Mouse (Mus musculus): ENCODE measurements around the gene Il18bp. TPM values are rescaled to one million over a fixed set of nuclear protein-coding genes. Genes with fewer than 3 reads are reported as not detected.
"Not testable (repeated sequence)": the region's sequence is repeated elsewhere in the genome, so short reads cannot be mapped to it uniquely, and the experiment has no call there.

Il18bp gene
- 1.9 and 2.1 TPM in 2 replicates for polyA plus RNA-seq (2015; fragmentation: Nextera tagmentation; extraction: Ambion mirVana)

- WGBS = 88% methylated on average over 3 of the region's 3 CpGs
- H3K27ac ChIP-seq (ENCODE audit: low read length) = no peak within 1 kb of the TSS
- ATAC-seq = no peak
- H3K27me3 ChIP-seq (replicated peaks; ENCODE audit: control insufficient read depth, insufficient read depth, low read length) = no peaks in the 10 kb centered on the region
- H3K4me2 ChIP-seq (ENCODE audit: low read depth, low read length) = no peak within 1 kb of the TSS
- H3K9me3 ChIP-seq (ENCODE audit: control insufficient read depth, low read length) = no peaks in the 10 kb centered on the region
- peaks cover 24% of the 10 kb centered on the region for H3K36me3 ChIP-seq (ENCODE audit: control insufficient read depth, insufficient read depth, low read length)
- H3K4me1 ChIP-seq (ENCODE audit: control insufficient read depth, insufficient read depth, low read length) = no peaks in the 10 kb centered on the region
- H3K4me3 ChIP-seq (ENCODE audit: low read length) = no peak within 1 kb of the TSS
- no peak within 1 kb of the TSS for H3K9ac ChIP-seq (ENCODE audit: low read depth, low read length)
These were observed at the start of gene Il18bp for GRCm38 (mm10) chr7:102018590-102018989. Gene Il18bp, minus strand, starts transcription at chr7:102018690.

GRCm38 (mm10) chr7:102066363-102066762, 47.9 kb upstream of the Il18bp start:
- no peak for ATAC-seq
- Histone ChIP-seq H3K36me3 (ENCODE audit: control insufficient read depth, insufficient read depth, low read length) (no peaks in the 10 kb centered on the region), H3K9ac (ENCODE audit: low read depth, low read length) (peak overlapping the region; percentile 54), H3K27me3 (replicated peaks; ENCODE audit: control insufficient read depth, insufficient read depth, low read length) (no peaks in the 10 kb centered on the region), H3K4me1 (ENCODE audit: control insufficient read depth, insufficient read depth, low read length) (peaks cover 20% of the 10 kb centered on the region), H3K4me3 (ENCODE audit: low read length) (peak overlapping the region; percentile 57), H3K9me3 (ENCODE audit: control insufficient read depth, low read length) (no peaks in the 10 kb centered on the region), H3K4me2 (ENCODE audit: low read depth, low read length) (peak overlapping the region; percentile 61), H3K27ac (ENCODE audit: low read length) (no peak overlapping the region)
- 56% methylated on average over 6 of the region's 6 CpGs for WGBS

GRCm38 (mm10) chr7:102065046-102065891, 46.8 kb upstream of the Il18bp start, which contains the start of the genes Rnf121, Xndc1 and Xntrpc:
Gene Rnf121, minus strand, starts transcription at chr7:102065469.
Gene Xndc1, plus strand, starts transcription at chr7:102065511.
Gene Xntrpc, plus strand, starts transcription at chr7:102065713.
- under 1% methylated on average over 56 of the region's 56 CpGs for WGBS
- ATAC-seq = peak; percentile 97

GRCm38 (mm10) chr7:102064655-102065045, 46.2 kb upstream of the Il18bp start:
- H3K9me3 ChIP-seq (ENCODE audit: control insufficient read depth, low read length) = no peaks in the 10 kb centered on the region
- WGBS = under 1% methylated on average over 9 of the region's 9 CpGs
- H3K27ac ChIP-seq (ENCODE audit: low read length) = peak overlapping the region; percentile 3; the same call in 1 of the 2 replicates

More at GRCm38 (mm10) chr7:102065046-102065891, 46.8 kb upstream of the Il18bp start, which contains the start of the genes Rnf121, Xndc1 and Xntrpc:
- Histone ChIP-seq H3K9me3 (ENCODE audit: control insufficient read depth, low read length) (no peaks in the 10 kb centered on the region), H3K4me2 (ENCODE audit: low read depth, low read length) (peak within 1 kb of the TSS; percentile 61), H3K9ac (ENCODE audit: low read depth, low read length) (peak within 1 kb of the TSS; percentile 59), H3K27me3 (replicated peaks; ENCODE audit: control insufficient read depth, insufficient read depth, low read length) (no peaks in the 10 kb centered on the region), H3K4me3 (ENCODE audit: low read length) (peak within 1 kb of the TSS; percentile 57), H3K36me3 (ENCODE audit: control insufficient read depth, insufficient read depth, low read length) (no peaks in the 10 kb centered on the region), H3K27ac (ENCODE audit: low read length) (peak within 1 kb of the TSS; percentile 73), H3K4me1 (ENCODE audit: control insufficient read depth, insufficient read depth, low read length) (peaks cover 20% of the 10 kb centered on the region)

GRCm38 (mm10) chr7:102063891-102064290, 45.4 kb upstream of the Il18bp start:
- H3K4me1 ChIP-seq (ENCODE audit: control insufficient read depth, insufficient read depth, low read length) = peaks cover 24% of the 10 kb centered on the region
- peak overlapping the region; percentile 57 for H3K4me3 ChIP-seq (ENCODE audit: low read length)
- no peaks in the 10 kb centered on the region for H3K27me3 ChIP-seq (replicated peaks; ENCODE audit: control insufficient read depth, insufficient read depth, low read length)
- 70% methylated on average over 9 of the region's 9 CpGs for WGBS
- no peaks in the 10 kb centered on the region for H3K9me3 ChIP-seq (ENCODE audit: control insufficient read depth, low read length)
- 0 out of 2 replicates have a peak overlapping the region, but pooled peaks have one; percentile 59 for H3K9ac ChIP-seq (ENCODE audit: low read depth, low read length)
- H3K27ac ChIP-seq (ENCODE audit: low read length) = peak overlapping the region; percentile 42; the same call in 1 of the 2 replicates
- no peaks in the 10 kb centered on the region for H3K36me3 ChIP-seq (ENCODE audit: control insufficient read depth, insufficient read depth, low read length)
- H3K4me2 ChIP-seq (ENCODE audit: low read depth, low read length) = peak overlapping the region; percentile 58
- no peak for ATAC-seq

More at GRCm38 (mm10) chr7:102064655-102065045, 46.2 kb upstream of the Il18bp start:
- peak overlapping the region; percentile 57 for H3K4me3 ChIP-seq (ENCODE audit: low read length)
- no peaks in the 10 kb centered on the region for H3K36me3 ChIP-seq (ENCODE audit: control insufficient read depth, insufficient read depth, low read length)
- peak overlapping the region; percentile 59 for H3K9ac ChIP-seq (ENCODE audit: low read depth, low read length)
- H3K4me2 ChIP-seq (ENCODE audit: low read depth, low read length) = peak overlapping the region; percentile 58
- peaks cover 24% of the 10 kb centered on the region for H3K4me1 ChIP-seq (ENCODE audit: control insufficient read depth, insufficient read depth, low read length)
- H3K27me3 ChIP-seq (replicated peaks; ENCODE audit: control insufficient read depth, insufficient read depth, low read length) = no peaks in the 10 kb centered on the region
- ATAC-seq = peak; percentile 25

GRCm38 (mm10) chr7:102062203-102062602, 43.7 kb upstream of the Il18bp start:
- Histone ChIP-seq H3K27ac (ENCODE audit: low read length) (0 out of 2 replicates have a peak overlapping the region, but pooled peaks have one; percentile 5), H3K36me3 (ENCODE audit: control insufficient read depth, insufficient read depth, low read length) (no peaks in the 10 kb centered on the region), H3K27me3 (replicated peaks; ENCODE audit: control insufficient read depth, insufficient read depth, low read length) (no peaks in the 10 kb centered on the region), H3K4me1 (ENCODE audit: control insufficient read depth, insufficient read depth, low read length) (peaks cover 24% of the 10 kb centered on the region), H3K9me3 (ENCODE audit: control insufficient read depth, low read length) (no peaks in the 10 kb centered on the region), H3K4me2 (ENCODE audit: low read depth, low read length) (peak overlapping the region; percentile 28; the same call in 1 of the 2 replicates), H3K9ac (ENCODE audit: low read depth, low read length) (no peak overlapping the region), H3K4me3 (ENCODE audit: low read length) (no peak overlapping the region)
- 70% methylated on average over 1 of the region's 1 CpGs for WGBS
- ATAC-seq = peak; percentile 42

- Histone ChIP-seq H3K9me3 (ENCODE audit: control insufficient read depth, low read length) (no peaks in the 10 kb centered on the region), H3K4me1 (ENCODE audit: control insufficient read depth, insufficient read depth, low read length) (peaks cover 21% of the 10 kb centered on the region), H3K9ac (ENCODE audit: low read depth, low read length) (no peak overlapping the region), H3K36me3 (ENCODE audit: control insufficient read depth, insufficient read depth, low read length) (no peaks in the 10 kb centered on the region), H3K4me3 (ENCODE audit: low read length) (no peak overlapping the region), H3K4me2 (ENCODE audit: low read depth, low read length) (no peak overlapping the region), H3K27ac (ENCODE audit: low read length) (no peak overlapping the region), H3K27me3 (replicated peaks; ENCODE audit: control insufficient read depth, insufficient read depth, low read length) (no peaks in the 10 kb centered on the region)
- no peak for ATAC-seq
- 79% methylated on average over 3 of the region's 3 CpGs for WGBS
These were observed 42.9 kb upstream of the Il18bp start for GRCm38 (mm10) chr7:102061353-102061752.

- not testable (repeated sequence) for H3K9me3 ChIP-seq (ENCODE audit: control insufficient read depth, low read length); H3K9ac ChIP-seq (ENCODE audit: low read depth, low read length); H3K27me3 ChIP-seq (replicated peaks; ENCODE audit: control insufficient read depth, insufficient read depth, low read length); H3K4me3 ChIP-seq (ENCODE audit: low read length); H3K27ac ChIP-seq (ENCODE audit: low read length); ATAC-seq; H3K4me2 ChIP-seq (ENCODE audit: low read depth, low read length); H3K36me3 ChIP-seq (ENCODE audit: control insufficient read depth, insufficient read depth, low read length); H3K4me1 ChIP-seq (ENCODE audit: control insufficient read depth, insufficient read depth, low read length)
These were observed 30.0 kb upstream of the Il18bp start for GRCm38 (mm10) chr7:102048524-102048923.

GRCm38 (mm10) chr7:102042314-102042713, 23.8 kb upstream of the Il18bp start:
- H3K9ac ChIP-seq (ENCODE audit: low read depth, low read length) = no peak overlapping the region
- H3K4me3 ChIP-seq (ENCODE audit: low read length) = no peak overlapping the region
- 59% methylated on average over 2 of the region's 2 CpGs for WGBS
- H3K36me3 ChIP-seq (ENCODE audit: control insufficient read depth, insufficient read depth, low read length) = peaks cover 11% of the 10 kb centered on the region; the same call in 1 of the 2 replicates
- H3K27ac ChIP-seq (ENCODE audit: low read length) = no peak overlapping the region
- no peak overlapping the region for H3K4me2 ChIP-seq (ENCODE audit: low read depth, low read length)
- H3K27me3 ChIP-seq (replicated peaks; ENCODE audit: control insufficient read depth, insufficient read depth, low read length) = no peaks in the 10 kb centered on the region
- no peaks in the 10 kb centered on the region for H3K9me3 ChIP-seq (ENCODE audit: control insufficient read depth, low read length)
- H3K4me1 ChIP-seq (ENCODE audit: control insufficient read depth, insufficient read depth, low read length) = no peaks in the 10 kb centered on the region
- no peak for ATAC-seq
